Mouse (Mus musculus) subcutaneous adipose tissue, adult 2 months (tissue): Measurements from ENCODE around the gene Oxsr1. TPM values are rescaled to one million over a fixed set of nuclear protein-coding genes. Genes with fewer than 3 reads are reported as not detected.

ENCODE experiments used
- polyA plus RNA-seq: library from polyadenylated mRNA; depleted of rRNA; stranded (reverse); fragments of >200 nt; gene quantifications from 2 replicates; pipeline ENCODE4 v1.2.3, GENCODE M21; 2012; ENCODE audit warnings: low replicate concordance; rRNA removed

Oxsr1 gene
- polyA plus RNA-seq: 24.4 and 25.7 TPM in 2 replicates

GRCm38 (mm10) chr9:119322289-119323259 lies at the start of gene Oxsr1:
Gene Oxsr1, minus strand, starts transcription at chr9:119322427.

DNA sequence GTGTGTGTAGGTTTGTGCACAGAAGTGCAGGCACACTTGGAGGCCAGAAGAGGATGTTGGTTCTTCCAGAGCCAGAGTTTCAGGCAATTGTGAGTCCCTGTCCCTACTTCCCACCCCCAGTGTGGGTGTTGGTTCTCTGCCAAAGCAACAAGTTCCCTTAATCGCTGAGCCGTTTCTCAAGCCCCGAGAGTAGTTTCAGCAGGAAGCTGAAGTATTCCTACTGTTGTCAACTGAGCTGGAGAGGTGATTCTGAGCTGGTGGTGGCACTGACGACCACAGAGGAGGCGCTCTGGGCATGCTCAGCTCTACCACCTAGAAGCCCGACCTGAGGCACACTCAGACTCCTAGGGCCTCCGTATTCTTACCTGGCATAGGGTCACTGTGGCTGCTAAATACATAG lies 43.1 kb upstream of the Oxsr1 start, which contains the start of gene Slc22a14:
Slc22a14 (minus strand) TSS at position 270 of the 400 bp plus-strand sequence.

DNA sequence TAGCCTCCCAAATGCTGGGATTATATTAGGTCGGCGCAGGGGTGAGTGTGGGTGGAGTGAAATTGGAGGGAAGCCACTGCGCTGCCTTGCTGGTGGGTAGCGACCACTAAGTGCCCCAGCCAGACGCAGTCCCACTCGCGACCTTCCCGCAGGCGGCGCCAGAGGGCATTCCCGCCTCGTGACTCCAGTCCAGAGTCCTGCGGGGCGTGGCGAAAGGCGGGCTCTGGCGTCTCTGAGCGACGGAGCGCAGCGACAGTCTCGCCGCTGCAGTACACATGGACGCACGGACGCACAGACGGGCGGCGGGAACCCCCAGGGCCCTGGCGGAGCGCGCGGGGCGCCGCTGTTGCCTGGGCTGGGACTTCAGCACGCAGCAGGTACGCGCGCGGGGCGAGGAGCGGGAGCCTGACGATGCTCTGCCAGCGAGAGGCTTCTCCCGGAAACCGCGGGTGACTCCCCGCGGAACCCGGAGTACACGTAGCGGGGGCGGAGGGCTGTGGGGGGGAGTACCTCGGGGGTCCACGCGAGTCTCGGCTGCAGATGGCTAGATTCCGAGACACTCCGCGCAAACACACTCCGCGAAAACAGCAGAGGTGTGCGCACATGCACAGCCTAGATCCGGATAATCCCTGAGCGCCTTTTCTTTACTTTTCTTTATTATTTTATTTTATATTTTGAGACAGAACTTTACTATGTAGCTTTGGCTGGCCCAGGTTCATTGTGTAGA lies 35.3 kb upstream of the Oxsr1 start, which contains the start of gene Xylb:
Xylb (plus strand) TSS at position 51 of the 727 bp plus-strand sequence.

DNA sequence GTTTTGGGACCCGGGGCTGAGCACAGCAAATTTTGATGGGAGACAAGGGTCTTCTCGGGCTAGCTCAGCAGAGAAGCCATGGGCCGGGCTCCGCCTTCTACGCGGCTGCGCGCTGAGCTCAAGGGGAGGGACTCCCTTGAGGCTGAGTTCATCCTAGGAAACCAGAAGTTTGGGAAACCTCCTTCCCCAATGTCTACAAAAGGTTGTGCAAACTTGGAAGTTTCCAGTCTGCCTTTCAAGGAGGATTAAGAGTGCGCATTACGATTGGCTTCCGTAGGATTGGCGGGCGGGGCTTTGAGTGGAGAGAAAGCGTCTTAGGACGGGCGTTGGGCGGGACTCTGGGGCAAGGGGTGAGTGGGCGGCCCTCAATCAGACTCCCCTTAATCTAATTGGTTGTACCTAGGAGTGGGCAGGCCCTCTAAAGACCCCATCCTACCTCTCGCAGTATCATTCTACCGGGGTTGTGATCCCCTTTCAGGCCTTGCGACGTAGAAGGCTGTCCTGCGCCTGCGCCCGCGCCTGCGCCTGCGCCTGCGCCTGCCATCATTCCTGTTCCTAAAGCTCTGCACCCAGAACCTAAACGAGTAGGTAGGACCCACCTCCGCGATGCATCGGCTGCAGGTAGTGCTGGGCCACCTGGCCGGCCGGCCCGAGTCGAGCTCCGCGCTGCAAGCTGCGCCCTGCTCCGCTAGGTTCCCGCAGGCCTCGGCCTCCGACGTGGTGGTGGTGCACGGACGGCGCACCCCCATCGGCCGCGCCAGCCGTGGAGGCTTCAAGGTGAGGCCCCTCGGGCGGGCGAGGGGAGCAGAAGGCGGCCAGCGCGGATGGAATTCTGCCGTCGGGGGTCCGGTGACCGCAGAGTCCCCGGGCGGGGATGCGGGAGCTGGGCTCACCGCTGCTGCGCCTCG lies 18.9 kb upstream of the Oxsr1 start, which contains the start of gene Myd88:
Myd88 (minus strand) TSS at position 503 of the 908 bp plus-strand sequence.

DNA sequence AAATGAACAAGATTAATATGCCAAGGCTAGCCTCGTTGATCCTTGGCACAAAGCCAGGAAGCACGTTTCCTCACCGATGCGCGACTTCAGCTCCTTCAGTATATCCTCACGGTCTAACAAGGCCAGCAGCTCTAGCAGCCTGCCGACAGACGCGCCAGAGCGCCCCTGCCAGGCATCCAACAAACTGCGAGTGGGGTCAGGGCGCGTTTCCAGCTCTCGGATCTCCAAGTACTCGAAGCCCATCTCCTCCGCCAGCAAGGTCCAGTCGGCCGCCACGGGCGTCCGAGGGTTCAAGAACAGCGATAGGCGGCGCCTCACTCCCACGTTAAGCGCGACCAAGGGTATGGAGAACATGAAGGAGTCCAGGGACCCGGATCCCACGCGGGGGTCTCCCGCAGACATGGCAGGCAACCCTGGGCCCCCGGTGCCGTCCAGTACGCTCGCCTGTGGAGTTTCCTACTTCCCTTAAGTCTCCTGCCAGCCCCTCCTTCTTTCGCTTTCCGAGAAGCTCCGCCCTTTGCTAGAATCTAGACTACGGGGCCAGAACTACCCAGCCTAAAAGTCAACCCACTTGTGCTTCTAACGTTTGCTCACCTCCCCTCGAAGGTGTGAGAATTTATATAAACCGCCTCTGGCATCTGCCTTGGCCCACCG lies 17.5 kb upstream of the Oxsr1 start, which contains the start of gene Acaa1a:
Acaa1a (plus strand) TSS at position 119 of the 654 bp plus-strand sequence.

GRCm38 (mm10) chr9:119208998-119209397 lies 113.2 kb downstream of the Oxsr1 start, which contains the start of gene Slc22a13:
Gene Slc22a13, minus strand, starts transcription at chr9:119209098.

Other genes starting within 250 kb of the Oxsr1 start
- 44.1 and 49.9 TPM in 2 replicates for gene Plcd1, start 228.9 kb downstream of the Oxsr1 start, polyA plus RNA-seq
- 1.2 and 2.5 TPM in 2 replicates for gene Dlec1, start 219.9 kb downstream of the Oxsr1 start, polyA plus RNA-seq
- 45.7 and 125 TPM in 2 replicates for gene Acaa1b, start 165.3 kb downstream of the Oxsr1 start, polyA plus RNA-seq
- gene Gm47289, start 163.3 kb downstream of the Oxsr1 start, polyA plus RNA-seq: 0.04 and 0.07 TPM in 2 replicates
- gene Slc22a13, start 113.3 kb downstream of the Oxsr1 start, polyA plus RNA-seq: 0.14 TPM in 1 of 2 replicates, not detected in the other
- 242 and 279 TPM in 2 replicates for gene Acaa1a, start 17.2 kb upstream of the Oxsr1 start, polyA plus RNA-seq
- gene Myd88, start 19.0 kb upstream of the Oxsr1 start, polyA plus RNA-seq: 25.4 and 38.4 TPM in 2 replicates
- 1.8 and 4.5 TPM in 2 replicates for gene Xylb, start 35.0 kb upstream of the Oxsr1 start, polyA plus RNA-seq
- 0.57 and 1.4 TPM in 2 replicates for gene Slc22a14, start 43.1 kb upstream of the Oxsr1 start, polyA plus RNA-seq
- gene Acvr2b, start 79.7 kb upstream of the Oxsr1 start, polyA plus RNA-seq: 4.0 and 6.7 TPM in 2 replicates
- gene Exog, start 122.5 kb upstream of the Oxsr1 start, polyA plus RNA-seq: 4.2 and 6.3 TPM in 2 replicates